Mouse (Mus musculus) testis, adult 2 months (tissue): Measurements from ENCODE around the gene Olfr1191-ps1. TPM values are rescaled to one million over a fixed set of nuclear protein-coding genes. Genes with fewer than 3 reads are reported as not detected.
"Not testable (repeated sequence)": the region's sequence is repeated elsewhere in the genome, so short reads cannot be mapped to it uniquely, and the experiment has no call there.

ENCODE experiments used
- H3K27ac ChIP-seq: fragments of 200-500 bp; 2 replicates; pipeline ENCODE4 v1.5.1; 2012; ENCODE audit warnings: low read depth, low read length; ENCODE audit not compliant: control insufficient read depth, insufficient read depth
- H3K27me3 ChIP-seq: fragments of 200-500 bp; 2 replicates; pipeline ENCODE4 v1.6.1; 2012; ENCODE audit warnings: mild to moderate bottlenecking, low read length, moderate library complexity; ENCODE audit not compliant: control insufficient read depth, insufficient read depth
- H3K36me3 ChIP-seq: fragments of 200-500 bp; 2 replicates; pipeline ENCODE4 v1.6.1; 2012; ENCODE audit warnings: mild to moderate bottlenecking, low read length; ENCODE audit not compliant: control insufficient read depth, insufficient read depth
- H3K4me1 ChIP-seq: fragments of 200-500 bp; 2 replicates; pipeline ENCODE4 v1.6.1; 2012; ENCODE audit warnings: low read length; ENCODE audit not compliant: control insufficient read depth, insufficient read depth
- H3K4me3 ChIP-seq: fragments of 200-500 bp; 2 replicates; pipeline ENCODE4 v1.5.1; 2012; ENCODE audit warnings: low read depth, mild to moderate bottlenecking, low read length, moderate library complexity, mixed read lengths; ENCODE audit not compliant: control insufficient read depth
- CTCF ChIP-seq: fragments of 200-500 bp; IDR thresholded peaks from 2 replicates; pipeline ENCODE4 v1.5.1; 2012; ENCODE audit warnings: low read depth, mild to moderate bottlenecking, inconsistent platforms, low read length, moderate library complexity; ENCODE audit not compliant: control insufficient read depth, insufficient read depth, insufficient replicate concordance
- POLR2A ChIP-seq: fragments of 200-500 bp; IDR thresholded peaks from 2 replicates; pipeline ENCODE4 v1.6.1; 2012; ENCODE audit warnings: low read depth, mild to moderate bottlenecking, inconsistent platforms, low read length, moderate library complexity; ENCODE audit not compliant: control insufficient read depth
- polyA plus RNA-seq: library from polyadenylated mRNA; depleted of rRNA; stranded (reverse); fragments of >200 nt; gene quantifications from 2 replicates; pipeline ENCODE4 v1.2.3, GENCODE M21; 2012; rRNA removed

Gene Olfr1191-ps1
- not detected in 2 replicates for polyA plus RNA-seq

DNA sequence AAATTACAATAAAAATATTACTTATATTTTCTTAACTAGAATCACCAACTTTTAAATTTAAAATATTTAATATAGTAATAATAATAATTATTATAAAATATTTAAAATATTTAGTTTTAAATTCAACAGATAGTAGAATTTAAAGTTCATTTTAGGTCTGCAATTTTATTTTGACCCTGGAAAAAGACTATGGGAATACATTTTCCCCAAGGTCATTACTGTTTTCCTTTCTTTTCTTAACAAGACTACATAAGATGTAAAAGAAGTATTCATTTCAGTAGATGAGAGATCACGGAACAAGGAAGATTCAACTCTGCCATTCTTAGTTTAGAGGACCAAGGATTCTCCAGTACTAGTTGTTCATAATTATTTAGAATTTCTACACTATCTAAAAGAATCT lies at the start of gene Olfr1191-ps1:
Gene Olfr1191-ps1, plus strand, starts transcription at position 301 of the 400 bp plus-strand sequence.
- H3K4me1 ChIP-seq, H3K4me3 ChIP-seq, H3K27ac ChIP-seq, H3K36me3 ChIP-seq, H3K27me3 ChIP-seq: not testable (repeated sequence)

DNA sequence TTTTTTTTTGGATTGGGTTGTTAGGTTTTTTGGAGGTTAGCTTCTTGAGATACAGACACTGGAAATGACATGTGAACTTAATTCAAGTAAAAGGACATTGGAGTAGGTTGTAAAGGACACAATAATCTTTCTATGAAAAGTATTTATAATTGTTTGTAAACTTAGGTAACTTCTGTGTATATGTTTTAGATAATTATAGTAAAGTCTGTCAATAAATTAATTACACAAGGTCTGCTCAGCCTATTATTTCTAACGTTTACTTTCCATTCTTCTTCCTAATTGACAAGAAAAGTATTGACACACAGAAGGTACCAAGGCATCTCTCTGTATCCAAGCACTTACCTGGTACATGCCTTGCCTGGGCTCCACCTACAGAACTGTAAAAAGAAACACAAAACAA lies 7.9 kb downstream of the Olfr1191-ps1 start, which contains the start of gene Olfr1192-ps1:
Gene Olfr1192-ps1, plus strand, starts transcription at position 301 of the 400 bp plus-strand sequence.
- Histone ChIP-seq H3K27ac (no peak within 1 kb of the TSS), H3K4me3 (no peak within 1 kb of the TSS), H3K4me1 (no peaks in the 10 kb centered on the region), H3K27me3 (no peaks in the 10 kb centered on the region), H3K36me3 (no peaks in the 10 kb centered on the region)
- TF ChIP-seq POLR2A (no peak), CTCF (no peak)

DNA sequence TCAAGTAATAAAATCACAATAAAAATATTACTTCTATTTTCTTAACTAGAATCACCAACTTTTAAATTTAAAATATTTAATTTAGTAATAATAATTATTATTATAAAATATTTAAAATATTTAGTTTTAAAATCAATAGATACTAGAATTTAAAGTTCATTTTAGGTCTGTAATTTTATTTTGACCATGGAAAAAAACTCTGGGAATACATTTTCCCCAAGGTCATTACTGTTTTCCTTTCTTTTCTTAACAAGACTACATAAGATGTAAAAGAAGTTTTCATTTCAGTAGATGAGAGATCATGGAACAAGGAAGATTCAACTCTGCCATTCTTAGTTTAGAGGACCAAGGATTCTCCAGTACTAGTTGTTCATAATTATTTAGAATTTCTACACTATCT lies 35.0 kb downstream of the Olfr1191-ps1 start, which contains the start of gene Olfr1193:
Gene Olfr1193, plus strand, starts transcription at position 301 of the 400 bp plus-strand sequence.
- H3K4me3 ChIP-seq, H3K27ac ChIP-seq, H3K36me3 ChIP-seq, H3K27me3 ChIP-seq, H3K4me1 ChIP-seq: not testable (repeated sequence)

DNA sequence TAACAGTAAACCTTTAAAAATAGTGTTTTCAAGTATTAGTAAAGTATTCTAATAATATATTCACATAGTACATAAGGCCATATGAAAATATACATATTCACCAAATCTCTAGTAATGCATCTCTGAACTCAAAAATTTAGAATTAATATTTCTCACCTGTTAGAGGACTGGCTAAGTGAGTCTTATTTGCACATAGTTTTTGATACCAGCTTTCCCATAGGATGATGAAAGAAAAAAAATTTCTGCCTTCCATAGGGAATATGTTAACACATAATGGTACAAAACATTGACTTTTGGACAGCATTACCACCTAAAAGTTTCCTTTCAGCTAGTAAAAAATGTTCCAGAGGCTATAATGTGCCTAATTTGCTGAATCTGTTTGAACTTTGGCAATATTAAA lies 48.7 kb downstream of the Olfr1191-ps1 start, which contains the start of gene Olfr1195:
Gene Olfr1195, minus strand, starts transcription at position 101 of the 400 bp plus-strand sequence.
- no peak for TF ChIP-seq CTCF
- no peak for TF ChIP-seq POLR2A
- H3K4me3 ChIP-seq: no peak within 1 kb of the TSS
- H3K27ac ChIP-seq: no peak within 1 kb of the TSS
- H3K4me1 ChIP-seq: no peaks in the 10 kb centered on the region
- H3K27me3 ChIP-seq: no peaks in the 10 kb centered on the region
- no peaks in the 10 kb centered on the region for H3K36me3 ChIP-seq

Other genes starting within 250 kb of the Olfr1191-ps1 start
- not detected in 2 replicates for gene Olfr1179, start 234.1 kb upstream of the Olfr1191-ps1 start, polyA plus RNA-seq
- not detected in 2 replicates for gene Olfr1180, start 221.4 kb upstream of the Olfr1191-ps1 start, polyA plus RNA-seq
- gene Olfr1181, start 214.4 kb upstream of the Olfr1191-ps1 start, polyA plus RNA-seq: not detected in 2 replicates
- gene Gm13757, start 191.4 kb upstream of the Olfr1191-ps1 start, polyA plus RNA-seq: not detected in 2 replicates
- gene Olfr1183, start 185.7 kb upstream of the Olfr1191-ps1 start, polyA plus RNA-seq: 0.04 TPM in 1 of 2 replicates, not detected in the other
- gene Olfr1184, start 156.9 kb upstream of the Olfr1191-ps1 start, polyA plus RNA-seq: not detected in 2 replicates
- not detected in 2 replicates for gene Olfr1185-ps1, start 147.2 kb upstream of the Olfr1191-ps1 start, polyA plus RNA-seq
- not detected in 2 replicates for gene Olfr1186, start 122.0 kb upstream of the Olfr1191-ps1 start, polyA plus RNA-seq
- not detected in 2 replicates for gene Olfr1188, start 83.6 kb upstream of the Olfr1191-ps1 start, polyA plus RNA-seq
- gene Olfr1189, start 54.1 kb upstream of the Olfr1191-ps1 start, polyA plus RNA-seq: not detected in 2 replicates
- 0.06 TPM in 1 of 2 replicates, not detected in the other for gene Olfr1192-ps1, start 8.0 kb downstream of the Olfr1191-ps1 start, polyA plus RNA-seq
- not detected in 2 replicates for gene Olfr1193, start 35.1 kb downstream of the Olfr1191-ps1 start, polyA plus RNA-seq
- not detected in 2 replicates for gene Olfr1195, start 48.6 kb downstream of the Olfr1191-ps1 start, polyA plus RNA-seq
- not detected in 2 replicates for gene Olfr1196, start 64.1 kb downstream of the Olfr1191-ps1 start, polyA plus RNA-seq
- not detected in 2 replicates for gene Olfr1197, start 91.8 kb downstream of the Olfr1191-ps1 start, polyA plus RNA-seq
- gene Olfr1198, start 110.8 kb downstream of the Olfr1191-ps1 start, polyA plus RNA-seq: not detected in 2 replicates
- not detected in 2 replicates for gene Olfr1199, start 119.9 kb downstream of the Olfr1191-ps1 start, polyA plus RNA-seq
- gene Olfr1200, start 129.9 kb downstream of the Olfr1191-ps1 start, polyA plus RNA-seq: not detected in 2 replicates
- gene Olfr1201, start 152.5 kb downstream of the Olfr1191-ps1 start, polyA plus RNA-seq: not detected in 2 replicates
- gene Olfr1202, start 174.0 kb downstream of the Olfr1191-ps1 start, polyA plus RNA-seq: not detected in 2 replicates
- gene Olfr1205, start 189.2 kb downstream of the Olfr1191-ps1 start, polyA plus RNA-seq: not detected in 2 replicates
- gene Olfr1204, start 208.8 kb downstream of the Olfr1191-ps1 start, polyA plus RNA-seq: not detected in 2 replicates
- gene Olfr1206, start 222.7 kb downstream of the Olfr1191-ps1 start, polyA plus RNA-seq: not detected in 2 replicates